Mouse (Mus musculus) duodenum, adult 2 months (tissue): ENCODE results near the gene Mycbpap. TPM values are rescaled to one million over a fixed set of nuclear protein-coding genes. Genes with fewer than 3 reads are reported as not detected.

Source experiments
- polyA plus RNA-seq: library from polyadenylated mRNA; depleted of rRNA; stranded (reverse); fragments of >200 nt; gene quantifications from 2 replicates; pipeline ENCODE4 v1.2.3, GENCODE M21; 2012; ENCODE audit warnings: low replicate concordance; rRNA removed

The Mycbpap gene
- polyA plus RNA-seq = 1.9 and 2.7 TPM in 2 replicates

DNA sequence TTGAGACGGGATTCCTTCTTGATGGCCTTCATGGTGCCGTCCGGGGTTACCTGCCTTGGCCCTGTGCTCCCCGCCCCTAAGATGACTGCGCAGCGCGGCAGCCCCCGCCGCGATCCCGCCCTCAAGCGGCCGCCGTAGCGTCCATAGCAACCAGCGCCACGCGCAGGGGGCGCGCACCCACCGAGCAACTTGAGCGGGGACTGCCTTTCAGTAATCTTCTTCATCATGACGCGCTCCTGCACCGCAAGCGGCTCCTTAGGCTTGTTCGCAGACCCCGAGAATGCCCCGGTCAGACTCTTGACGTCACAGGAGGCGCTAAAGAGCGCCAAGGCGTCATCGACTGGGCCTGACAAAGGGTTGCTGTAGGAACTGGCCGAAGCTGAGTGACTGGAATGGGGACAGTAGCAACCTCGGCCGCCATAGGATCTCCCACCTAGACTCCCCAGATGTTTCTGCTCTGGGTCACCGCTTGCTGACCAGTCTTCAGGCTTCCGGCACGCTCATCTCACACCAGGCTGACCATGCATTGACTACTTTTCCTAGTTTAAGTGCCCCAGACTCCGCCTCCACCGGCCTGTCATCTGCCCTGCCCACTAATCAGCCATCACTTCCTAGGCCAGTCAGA, at the start of gene Mycbpap:
TSS of gene Mycbpap (minus strand) at position 524 of the 625 bp plus-strand sequence.

DNA sequence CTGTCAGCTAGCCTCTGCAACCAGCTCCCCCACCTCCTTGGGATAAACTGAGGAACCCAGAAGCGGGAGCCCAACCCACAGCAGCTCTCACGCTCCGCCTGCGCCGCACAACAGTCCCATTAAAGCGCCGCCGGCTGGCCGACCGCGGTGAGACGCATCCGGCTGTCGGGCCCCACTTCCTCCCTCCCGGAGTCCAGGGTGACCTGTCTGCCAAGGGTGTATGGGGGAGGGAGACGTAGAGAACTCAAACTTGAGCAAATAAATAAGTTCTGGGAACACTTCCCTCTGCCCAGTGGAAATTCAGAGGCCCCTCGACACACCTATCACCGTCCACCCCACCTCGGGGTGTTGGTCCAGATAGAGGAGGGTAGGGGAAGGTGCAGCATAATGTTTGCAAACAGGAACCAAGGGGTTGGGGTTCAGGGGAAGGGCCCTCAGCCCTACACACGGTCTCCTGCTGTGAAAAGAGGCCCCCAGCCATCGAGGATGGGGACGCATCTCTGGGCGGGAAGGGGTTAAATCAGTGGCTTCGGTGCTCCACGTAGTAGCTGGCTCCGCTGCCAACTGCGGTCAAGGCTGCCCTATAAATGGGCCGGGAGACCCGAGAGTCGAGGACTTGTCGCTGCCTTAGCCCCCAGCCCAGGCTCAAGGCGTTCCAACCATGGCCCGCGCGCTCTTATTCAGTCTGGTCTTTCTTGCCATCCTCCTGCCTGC, 43.1 kb upstream of the Mycbpap start, which contains the start of gene Chad:
TSS of gene Chad (plus strand) at position 611 of the 714 bp plus-strand sequence.

DNA sequence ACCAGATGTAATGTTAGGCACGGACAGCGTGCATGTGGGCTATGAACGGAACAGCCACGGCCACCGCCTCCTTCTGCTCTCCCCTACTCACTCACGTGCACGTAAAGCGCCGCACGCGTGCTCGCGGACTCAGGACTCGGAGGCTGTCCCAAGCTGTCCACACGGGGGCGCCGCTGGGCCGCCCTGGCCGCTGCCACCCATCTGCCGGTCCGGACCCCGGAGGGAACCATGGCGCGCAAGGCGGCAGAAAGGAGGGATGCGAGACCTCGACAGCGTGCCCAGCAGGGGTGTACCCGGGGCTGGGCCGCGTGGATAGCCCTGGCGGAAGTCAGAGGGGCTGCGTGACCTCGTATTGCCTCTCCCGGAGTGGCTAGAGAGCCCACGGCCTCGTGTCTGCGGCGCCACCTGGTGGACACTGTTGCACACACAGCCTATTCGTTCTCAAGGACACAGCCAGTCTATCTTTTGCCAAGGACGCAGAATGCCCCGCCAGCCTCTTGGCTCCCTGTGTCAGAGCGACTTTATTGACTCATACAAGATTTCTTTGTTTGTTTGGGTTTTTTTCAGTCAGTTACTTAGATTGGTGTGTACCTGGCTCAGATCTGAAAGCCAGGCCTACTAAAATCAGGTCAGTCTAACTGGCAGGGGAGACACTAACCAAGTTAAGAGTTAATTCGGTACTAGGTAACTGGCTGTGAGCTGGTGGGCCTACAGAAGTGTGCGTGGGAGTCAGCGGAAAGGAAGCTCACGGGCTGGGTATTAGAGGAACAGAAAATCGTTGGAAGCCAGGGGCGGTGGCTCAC, 27.5 kb upstream of the Mycbpap start, which contains the start of gene Rsad1:
TSS of gene Rsad1 (minus strand) at position 368 of the 803 bp plus-strand sequence.

DNA sequence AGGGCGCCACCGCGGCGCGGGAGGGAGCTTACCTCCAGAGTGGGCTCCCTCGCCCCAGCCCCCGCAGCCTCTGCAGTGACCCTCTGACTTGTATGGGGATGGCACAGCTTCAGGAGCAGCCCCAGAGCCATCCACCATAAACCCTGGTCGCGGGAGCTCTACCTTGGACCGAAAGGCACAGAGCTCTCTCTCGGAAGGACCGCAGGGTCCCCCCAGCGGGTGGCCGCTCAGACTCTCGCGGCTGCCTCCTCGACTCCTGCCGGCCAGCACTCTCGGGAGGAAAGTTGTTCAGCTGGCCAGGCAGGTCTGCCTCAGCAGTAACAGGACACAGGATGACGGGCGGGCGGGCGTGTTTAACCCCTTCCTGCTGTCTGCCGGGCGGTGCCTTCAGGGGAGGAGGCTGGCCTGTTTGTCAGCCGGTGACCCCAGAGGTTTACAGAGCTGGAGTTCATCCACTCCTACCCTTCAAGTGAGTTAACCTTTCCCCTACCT, 21.8 kb downstream of the Mycbpap start, which contains the start of gene Epn3:
TSS of gene Epn3 (minus strand) at position 314 of the 492 bp plus-strand sequence.

DNA sequence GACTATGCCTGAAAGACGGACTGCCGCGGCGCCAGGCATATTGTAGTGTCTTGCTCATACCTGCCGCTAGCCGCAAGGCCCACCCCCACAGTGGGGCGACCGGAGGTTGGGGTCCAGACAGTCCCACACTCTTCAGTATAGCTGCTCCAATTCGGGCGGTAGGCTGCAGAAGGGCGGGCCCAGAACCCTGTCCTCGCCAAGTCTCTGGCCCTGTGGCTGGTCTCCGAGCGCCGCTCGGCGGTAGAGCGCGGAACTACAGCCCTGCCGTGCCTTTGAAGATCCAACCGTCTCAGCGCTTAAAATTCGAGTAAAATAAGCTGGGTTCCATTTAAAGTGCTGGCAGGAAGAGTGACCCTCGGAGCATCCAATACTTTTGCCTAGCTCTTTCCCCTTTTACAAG, 35.5 kb downstream of the Mycbpap start, which contains the start of gene Spata20:
TSS of gene Spata20 (minus strand) at position 179 of the 400 bp plus-strand sequence.

DNA sequence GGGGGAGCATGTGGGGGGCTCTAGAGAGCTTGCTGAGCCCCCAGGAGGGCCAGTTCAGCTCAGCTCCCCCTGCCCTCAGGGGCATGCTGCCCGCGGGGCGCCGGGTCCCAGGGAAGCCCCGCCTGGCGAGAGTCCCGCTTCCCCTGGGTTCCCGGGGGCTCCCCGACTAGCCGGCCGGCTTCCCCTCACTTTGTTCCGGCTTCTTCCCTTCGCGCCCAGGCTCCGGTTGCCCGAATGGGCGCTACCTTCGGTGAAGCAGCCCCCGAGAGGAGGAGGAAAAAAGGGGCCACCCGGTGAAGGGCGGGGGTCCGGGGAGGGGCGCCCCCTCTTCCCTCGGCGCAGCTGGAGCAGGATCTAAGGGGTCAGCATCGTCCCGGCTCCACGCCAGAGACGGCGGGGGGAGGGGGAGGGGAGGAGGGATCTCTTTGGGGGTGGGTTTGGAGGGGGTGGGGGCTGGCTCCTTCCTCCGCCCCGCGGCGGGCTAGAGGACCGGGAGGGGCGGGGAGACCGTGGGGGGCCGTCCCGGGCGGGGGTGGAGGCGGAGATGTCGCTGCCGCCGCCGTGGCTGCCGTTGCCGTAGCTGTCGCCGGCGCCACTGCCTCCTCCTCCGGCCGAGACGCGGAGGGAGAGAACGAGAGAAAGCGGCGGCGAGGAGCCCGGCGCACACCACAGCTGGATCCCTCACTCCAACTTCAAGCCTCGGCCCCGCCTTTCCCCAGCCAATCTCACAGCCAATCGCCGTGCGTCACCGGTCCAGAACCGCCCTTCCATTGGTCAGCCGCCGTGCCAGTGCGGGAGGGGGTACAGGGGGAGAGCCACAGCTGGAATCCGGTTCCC, 47.6 kb downstream of the Mycbpap start, which contains the start of gene Cacna1g:
TSS of gene Cacna1g (minus strand) at position 492 of the 837 bp plus-strand sequence.

Other genes with a start within 250 kb of the Mycbpap start
- gene Gm21885, start 239.9 kb downstream of the Mycbpap start, polyA plus RNA-seq = 0.74 and 2.4 TPM in 2 replicates
- 0.92 and 1.6 TPM in 2 replicates for gene Luc7l3, start 199.8 kb downstream of the Mycbpap start, polyA plus RNA-seq
- gene Ankrd40, start 193.7 kb downstream of the Mycbpap start, polyA plus RNA-seq = 68.4 and 74.6 TPM in 2 replicates
- gene Abcc3, start 128.7 kb downstream of the Mycbpap start, polyA plus RNA-seq = 70.3 and 173 TPM in 2 replicates
- gene Cacna1g, start 47.5 kb downstream of the Mycbpap start, polyA plus RNA-seq = 7.5 and 15.5 TPM in 2 replicates
- 0.08 TPM in 1 of 2 replicates, not detected in the other for gene Spata20, start 35.6 kb downstream of the Mycbpap start, polyA plus RNA-seq
- 4.1 and 10.7 TPM in 2 replicates for gene Epn3, start 21.8 kb downstream of the Mycbpap start, polyA plus RNA-seq
- 4.8 and 7.6 TPM in 2 replicates for gene Rsad1, start 27.5 kb upstream of the Mycbpap start, polyA plus RNA-seq
- gene Chad, start 43.3 kb upstream of the Mycbpap start, polyA plus RNA-seq = 1.3 and 66.7 TPM in 2 replicates
- gene Acsf2, start 80.1 kb upstream of the Mycbpap start, polyA plus RNA-seq = 29.7 and 35.2 TPM in 2 replicates
- gene Lrrc59, start 108.0 kb upstream of the Mycbpap start, polyA plus RNA-seq = 115 and 176 TPM in 2 replicates
- 16.2 and 23.4 TPM in 2 replicates for gene Mrpl27, start 132.0 kb upstream of the Mycbpap start, polyA plus RNA-seq
- gene Eme1, start 132.2 kb upstream of the Mycbpap start, polyA plus RNA-seq = 0.92 and 1.4 TPM in 2 replicates
- gene Xylt2, start 155.8 kb upstream of the Mycbpap start, polyA plus RNA-seq = 23.8 and 24.6 TPM in 2 replicates
- 0.05 TPM in 1 of 2 replicates, not detected in the other for gene Gm11541, start 182.8 kb upstream of the Mycbpap start, polyA plus RNA-seq
- 0.09 TPM in 1 of 2 replicates, not detected in the other for gene Cdc34b, start 220.0 kb upstream of the Mycbpap start, polyA plus RNA-seq